Mouse (Mus musculus) limb, embryonic 14.5 days (tissue): ENCODE results near the gene Asic2. TPM values are rescaled to one million over a fixed set of nuclear protein-coding genes. Genes with fewer than 3 reads are reported as not detected.
A peak's percentile ranks its signal among the peaks of the same experiment; 100 is the strongest.

Experiments used
- ATAC-seq: fragments of 200-750 bp; cut with Nextera tagmentation; 2 replicates; pipeline ENCODE4 v1.8.0; 2017; ENCODE audit warnings: low read depth, moderate number of reproducible peaks, moderate TSS enrichment; ENCODE audit not compliant: low FRiP score
- DNase-seq: peaks from one replicate; pipeline ENCODE4 v3.0.0-alpha.2; 2015; ENCODE audit warnings: low spot score
- H3K27ac ChIP-seq: fragments of 300-500 bp; sonication (generic); replicated peaks from 2 replicates; pipeline ENCODE4 v1.5.1; 2014; ENCODE audit warnings: low read depth, mild to moderate bottlenecking, low read length, moderate library complexity, mixed read lengths
- H3K27me3 ChIP-seq: fragments of 300-500 bp; sonication (generic); 2 replicates; pipeline ENCODE4 v1.6.1; 2014; ENCODE audit warnings: low read length, mixed read lengths; ENCODE audit not compliant: control insufficient read depth, insufficient read depth
- H3K36me3 ChIP-seq: fragments of 300-500 bp; sonication (generic); 2 replicates; pipeline ENCODE4 v1.6.1; 2014; ENCODE audit warnings: mild to moderate bottlenecking, low read length, moderate library complexity, mixed read lengths; ENCODE audit not compliant: control insufficient read depth, insufficient read depth
- H3K4me1 ChIP-seq: fragments of 300-500 bp; sonication (generic); 2 replicates; pipeline ENCODE4 v1.6.1; 2014; ENCODE audit warnings: antibody characterized with exemption, low read length, mixed read lengths; ENCODE audit not compliant: control insufficient read depth, insufficient read depth
- H3K4me2 ChIP-seq: fragments of 300-500 bp; sonication (generic); replicated peaks from 2 replicates; pipeline ENCODE4 v1.6.1; 2014; ENCODE audit warnings: low read depth, mild to moderate bottlenecking, low read length, moderate library complexity; ENCODE audit not compliant: severe bottlenecking
- H3K4me3 ChIP-seq: fragments of 300-500 bp; sonication (generic); replicated peaks from 2 replicates; pipeline ENCODE4 v1.5.1; 2014; ENCODE audit warnings: low read length
- H3K9ac ChIP-seq: fragments of 300-500 bp; sonication (generic); 2 replicates; pipeline ENCODE4 v1.6.1; 2014; ENCODE audit warnings: mild to moderate bottlenecking, low read depth, low read length, moderate library complexity; ENCODE audit not compliant: severe bottlenecking
- H3K9me3 ChIP-seq: fragments of 300-500 bp; sonication (generic); 2 replicates; pipeline ENCODE4 v1.6.1; 2016; ENCODE audit warnings: low read length; ENCODE audit not compliant: control insufficient read depth
- POLR2A ChIP-seq: fragments of 200-500 bp; IDR thresholded peaks from 2 replicates; pipeline ENCODE4 v1.8.0; 2012; ENCODE audit warnings: inconsistent platforms, mild to moderate bottlenecking, moderate library complexity, borderline replicate concordance; ENCODE audit not compliant: insufficient read depth, insufficient read length; ENCODE audit errors: extremely low read depth
- WGBS: fragments of 180-500 bp; shearing (Covaris S2); extraction: QIAGEN DNeasy Blood & Tissue Kit; methylation state at CpG from one replicate; pipeline ENCODE4 v1.1.7; 2014; 5-methylcytosine and 5-hydroxymethylcytosine counted together
- polyA plus RNA-seq, 2 experiments: library from polyadenylated mRNA; depleted of rRNA in 1 of 2; stranded (reverse) in 1 of 2; unstranded in 1 of 2; fragments of >200 nt; fragmentation: Nextera tagmentation in 1 of 2; extraction: Ambion mirVana in 1 of 2; gene quantifications; 2 replicates each; pipeline versions ENCODE4 v1.2.1 to v1.2.3; 2012 to 2014

Gene Asic2
- polyA plus RNA-seq, 2 experiments: 0.72 to 1.3 TPM

DNA sequence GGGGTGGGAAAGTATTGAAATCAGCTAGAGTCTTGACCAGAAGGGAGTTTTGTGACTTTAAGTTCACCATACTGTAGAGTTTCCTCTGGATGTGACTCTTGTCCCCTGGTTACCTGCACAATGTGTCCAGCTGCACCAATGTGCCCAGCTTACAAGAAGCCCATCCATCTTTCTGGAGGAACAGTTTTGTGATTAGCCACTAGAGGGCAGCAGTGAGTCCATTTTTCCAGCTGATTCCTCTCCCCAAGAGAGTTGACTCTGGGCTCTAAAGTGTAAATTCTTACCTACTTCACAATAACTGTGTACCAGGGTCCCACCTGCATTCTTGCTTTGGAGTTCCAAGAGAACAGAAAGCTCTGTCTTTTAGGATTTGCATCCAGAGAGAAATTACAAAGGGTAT, 593.4 kb downstream of the Asic2 start:
- Histone ChIP-seq H3K27ac (no peak overlapping the region), H3K9me3 (no peaks in the 10 kb centered on the region), H3K27me3 (no peaks in the 10 kb centered on the region), H3K4me1 (peaks cover 14% of the 10 kb centered on the region), H3K36me3 (no peaks in the 10 kb centered on the region), H3K4me3 (no peak overlapping the region), H3K4me2 (no peak overlapping the region), H3K9ac (no peak overlapping the region)
- no peak for TF ChIP-seq POLR2A
- no peak for ATAC-seq
- peak; percentile 54 for DNase-seq

DNA sequence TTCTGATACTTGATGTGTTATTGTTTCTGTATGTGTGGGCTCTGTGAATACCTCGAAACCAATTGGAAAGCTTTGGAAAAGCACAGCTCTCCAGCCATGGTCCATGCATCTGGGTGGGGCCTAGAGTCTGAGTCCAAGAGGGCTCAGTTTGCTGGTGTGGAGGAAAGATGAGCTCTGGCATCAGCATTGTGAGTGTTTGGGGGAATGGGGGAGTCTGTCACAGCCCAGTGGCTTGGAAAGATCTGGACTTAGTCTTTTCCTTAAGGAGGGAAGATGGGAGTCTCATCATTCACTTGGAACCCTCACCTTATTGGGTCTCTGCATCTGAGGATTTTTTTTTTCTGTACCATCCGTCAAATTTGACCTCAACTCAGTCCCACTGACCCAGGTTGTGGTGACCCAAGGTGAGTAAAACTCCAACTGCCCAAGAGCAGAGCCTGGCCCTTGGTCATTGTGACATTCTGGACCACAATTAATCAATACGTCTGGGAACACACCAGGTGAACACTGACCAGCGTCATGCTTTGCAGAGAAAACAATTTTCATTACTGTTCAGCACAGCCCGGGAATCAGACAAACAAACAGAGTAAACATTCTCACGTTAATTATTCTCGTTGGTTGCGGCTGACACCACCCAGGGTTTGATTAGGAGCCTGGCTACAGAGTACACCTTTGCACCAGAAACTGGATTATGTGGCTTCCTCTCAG, 594.1 kb downstream of the Asic2 start:
- TF ChIP-seq POLR2A: no peak
- Histone ChIP-seq H3K9ac (no peak overlapping the region), H3K36me3 (no peaks in the 10 kb centered on the region), H3K4me2 (no peak overlapping the region), H3K4me3 (no peak overlapping the region), H3K9me3 (no peaks in the 10 kb centered on the region), H3K27me3 (no peaks in the 10 kb centered on the region), H3K27ac (no peak overlapping the region), H3K4me1 (peaks cover 17% of the 10 kb centered on the region)
- ATAC-seq (no peak), DNase-seq (no peak)
- WGBS: 67% methylated on average over 8 of the region's 8 CpGs

DNA sequence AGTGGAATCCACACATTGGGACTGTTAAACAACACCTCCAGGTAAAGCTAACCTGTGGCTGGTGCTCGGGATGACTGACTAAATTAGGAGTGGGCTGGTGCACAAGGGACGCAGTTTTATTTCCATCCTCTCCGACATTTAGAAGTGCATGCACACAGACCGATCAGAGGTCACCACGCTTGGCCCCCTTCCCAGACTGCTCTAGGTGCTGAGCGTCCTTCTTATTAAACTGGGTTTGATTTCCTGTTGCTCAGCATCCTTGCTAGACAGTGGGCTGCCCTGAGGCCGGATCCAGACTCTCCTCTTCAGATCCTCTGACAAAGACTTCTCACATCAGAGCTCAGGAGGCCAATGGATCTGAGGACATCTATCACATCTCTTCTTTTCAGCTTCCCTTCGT, 596.7 kb downstream of the Asic2 start:
- H3K9ac ChIP-seq: no peak overlapping the region
- 11% methylated on average over 8 of the region's 8 CpGs for WGBS
- no peak overlapping the region for H3K4me2 ChIP-seq
- H3K27me3 ChIP-seq: no peaks in the 10 kb centered on the region
- DNase-seq (peak; percentile 36), ATAC-seq (peak; percentile 70)
- TF ChIP-seq POLR2A: no peak
- no peak overlapping the region for H3K4me3 ChIP-seq
- peaks cover 17% of the 10 kb centered on the region for H3K4me1 ChIP-seq
- no peaks in the 10 kb centered on the region for H3K9me3 ChIP-seq
- H3K27ac ChIP-seq: no peak overlapping the region
- no peaks in the 10 kb centered on the region for H3K36me3 ChIP-seq

DNA sequence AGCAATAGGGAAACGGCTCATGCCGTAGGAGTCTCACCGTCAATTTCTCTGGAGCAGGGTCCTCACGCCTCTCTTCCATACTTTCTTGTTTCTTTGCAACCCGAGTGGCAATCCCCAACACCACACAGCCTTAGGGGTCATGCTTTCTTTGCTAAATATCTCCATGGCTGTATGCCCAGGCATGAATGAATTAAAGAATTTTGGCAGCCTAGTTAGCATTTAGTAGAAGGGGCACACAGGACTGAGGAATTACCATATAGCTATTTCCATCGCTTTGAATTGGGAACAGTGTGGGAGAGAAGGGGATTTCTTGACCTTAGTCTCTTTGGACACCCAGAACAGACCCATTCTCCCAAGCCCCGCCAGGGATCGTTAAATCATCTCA, 597.8 kb downstream of the Asic2 start:
- WGBS: 24% methylated on average over 8 of the region's 8 CpGs
- H3K4me2 ChIP-seq: no peak overlapping the region
- peaks cover 17% of the 10 kb centered on the region for H3K4me1 ChIP-seq
- H3K27me3 ChIP-seq: no peaks in the 10 kb centered on the region
- no peak overlapping the region for H3K4me3 ChIP-seq
- ATAC-seq (no peak), DNase-seq (no peak)
- no peak overlapping the region for H3K9ac ChIP-seq
- H3K9me3 ChIP-seq: no peaks in the 10 kb centered on the region
- H3K36me3 ChIP-seq: no peaks in the 10 kb centered on the region
- H3K27ac ChIP-seq: no peak overlapping the region
- TF ChIP-seq POLR2A: no peak

DNA sequence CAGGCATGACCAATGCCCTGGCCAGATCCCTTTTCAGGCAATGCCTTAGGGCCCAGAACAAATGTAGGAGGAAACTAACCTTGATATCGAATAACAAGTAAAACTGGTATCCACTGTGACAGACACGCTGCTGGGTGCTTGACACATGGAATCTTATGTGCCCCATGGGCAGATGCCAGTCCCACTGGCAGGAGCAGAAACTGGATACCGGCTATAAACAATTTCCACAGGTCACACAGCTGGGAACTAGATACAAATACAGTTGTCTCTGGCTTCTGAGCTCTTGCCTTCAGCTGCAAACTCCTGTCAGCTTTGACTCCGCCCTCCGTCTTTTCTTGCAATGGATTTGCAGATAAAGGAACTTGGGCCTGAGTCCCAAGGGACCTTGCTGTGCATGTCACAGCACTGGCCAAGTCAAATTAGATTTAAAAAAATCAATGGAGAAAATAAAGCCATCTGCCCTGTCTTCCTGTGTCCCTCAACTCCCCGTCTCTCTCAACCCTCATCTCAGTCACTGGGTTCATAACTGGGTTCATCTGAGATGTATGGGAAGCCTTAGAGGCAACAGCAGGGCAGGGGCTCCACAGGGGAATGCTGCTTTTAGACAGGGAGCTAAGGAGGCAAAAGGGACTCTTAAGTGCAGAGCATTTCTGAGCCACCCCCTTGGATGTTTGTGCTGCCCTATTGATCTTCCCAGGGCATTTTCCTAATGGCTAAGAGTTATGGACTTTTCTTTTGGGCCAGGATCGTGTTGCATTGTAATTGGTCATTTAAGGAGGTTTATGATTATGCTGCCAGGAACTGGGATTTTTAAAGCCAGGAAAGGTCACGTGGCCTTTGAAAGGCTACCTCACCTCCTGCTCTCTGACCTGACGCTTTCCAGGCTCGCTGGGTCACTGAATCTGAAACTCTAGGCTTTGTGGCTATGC, 598.5 kb downstream of the Asic2 start:
- peak; percentile 44; the same call in 1 of the 2 replicates for ATAC-seq
- Histone ChIP-seq H3K27me3 (no peaks in the 10 kb centered on the region), H3K9ac (no peak overlapping the region), H3K4me1 (peaks cover 17% of the 10 kb centered on the region), H3K9me3 (no peaks in the 10 kb centered on the region), H3K27ac (no peak overlapping the region), H3K36me3 (no peaks in the 10 kb centered on the region), H3K4me2 (no peak overlapping the region), H3K4me3 (no peak overlapping the region)
- 32% methylated on average over 10 of the region's 10 CpGs for WGBS
- TF ChIP-seq POLR2A: no peak
- no peak for DNase-seq
